Comparison of ENCODE assay signal across 9 mouse cellular contexts in the genomic region with DNA sequence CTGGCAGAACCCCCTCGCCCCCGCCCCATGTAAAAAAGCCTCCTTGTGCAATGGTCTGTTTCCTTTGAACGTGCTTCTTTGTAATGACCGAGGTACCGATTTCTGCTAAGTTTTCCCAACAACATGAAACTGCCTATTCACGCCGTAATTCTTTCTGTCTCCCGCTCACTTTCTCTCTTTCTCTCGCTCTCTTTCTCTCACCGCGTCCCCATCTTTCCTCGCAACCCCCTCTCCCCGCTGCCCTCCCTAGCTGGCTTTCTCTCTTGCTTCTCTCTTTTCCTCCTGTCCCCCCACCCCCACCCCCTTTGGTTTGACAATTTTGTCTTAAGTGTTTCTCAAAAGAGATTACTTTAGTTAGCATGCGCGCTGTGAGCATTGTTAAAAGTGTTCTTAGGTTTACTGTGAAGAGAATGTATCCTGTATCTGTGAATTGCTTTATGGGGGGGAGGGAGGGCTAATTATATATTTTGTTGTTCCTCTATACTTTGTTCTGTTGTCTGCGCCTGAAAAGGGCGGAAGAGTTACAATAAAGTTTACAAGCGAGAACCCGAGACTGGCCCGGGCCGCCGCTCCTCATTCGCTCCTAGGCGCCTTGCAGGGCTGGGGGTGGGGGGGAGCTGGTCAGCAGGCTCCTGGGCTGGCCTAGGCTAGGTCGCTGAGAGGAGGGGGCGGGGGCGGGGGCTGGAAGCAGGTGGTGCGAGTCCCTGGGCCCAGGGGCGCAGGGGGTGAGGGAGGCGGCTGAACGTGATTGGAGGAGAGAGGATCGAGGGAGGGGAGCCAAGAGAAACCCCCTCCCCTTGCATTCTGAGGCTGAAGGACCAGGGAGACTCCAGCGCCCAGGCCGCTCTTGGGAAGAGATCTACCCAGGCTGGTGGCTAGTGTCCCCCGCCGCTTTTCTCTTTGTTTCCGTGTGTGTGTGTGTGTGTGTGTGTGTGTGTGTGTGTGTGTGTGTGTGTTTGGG. TPM values are rescaled to one million over a fixed set of nuclear protein-coding genes. Genes with fewer than 3 reads are reported as not detected.
DNase-seq lines count a peak whose midpoint lies in the region; ATAC-seq and TF ChIP-seq lines count a peak whose summit lies in the region.
"Had no signal": no experiment of that assay in that cellular context is flagged by ENCODE, and none has a peak within 500 bp of the region (broad histone marks: within the 10 kb centered on the region; RNA-seq: fewer than 3 reads in every experiment).

No protein-coding gene starts in this region.

- intact Hi-C loops in gastrocnemius, postnatal 36 days (cut with DNase I) = loop anchor here (5.0 kb wide), 1 partner anchor 577 kb away; no protein-coding TSS in a partner anchor

- H3K9ac ChIP-seq in intestine, postnatal 0 days (ENCODE audit: low read depth, low read length) = peak overlapping the region; percentile 42; the same call in 1 of the 2 replicates
- 0 out of 2 replicates have a peak overlapping the region, but pooled peaks have one; percentile 19 for H3K9ac ChIP-seq in lung, postnatal 0 days (replicated peaks; ENCODE audit: low read depth)

- no peak for TF ChIP-seq CTCF in intestine, postnatal 0 days (IDR thresholded peaks at IDR 0.05; ENCODE audit: low read depth)
- no peak for TF ChIP-seq CTCF in lung, postnatal 0 days (IDR thresholded peaks at IDR 0.05)

- H3K4me1 ChIP-seq in intestine, postnatal 0 days (replicated peaks; ENCODE audit: control insufficient read depth, insufficient read depth, low read length) = no peaks in the 10 kb centered on the region
- no peaks in the 10 kb centered on the region for H3K4me1 ChIP-seq in lung, postnatal 0 days (ENCODE audit: insufficient read depth, low read depth, low read length)

- no peaks in the 10 kb centered on the region for H3K9me3 ChIP-seq in intestine, postnatal 0 days (ENCODE audit: control insufficient read depth)
- no peaks in the 10 kb centered on the region for H3K9me3 ChIP-seq in lung, postnatal 0 days (ENCODE audit: low read length)

- H3K36me3 ChIP-seq in intestine, postnatal 0 days (ENCODE audit: control insufficient read depth, insufficient read depth) = no peaks in the 10 kb centered on the region
- H3K36me3 ChIP-seq in lung, postnatal 0 days (ENCODE audit: insufficient read depth, low read length) = no peaks in the 10 kb centered on the region

- peaks cover 66% of the 10 kb centered on the region for H3K27me3 ChIP-seq in intestine, postnatal 0 days (replicated peaks; ENCODE audit: control insufficient read depth, insufficient read depth, low read length)
- peaks cover 52% of the 10 kb centered on the region for H3K27me3 ChIP-seq in lung, postnatal 0 days (replicated peaks; ENCODE audit: insufficient read depth, low read length)

- no peak for ATAC-seq in intestine, postnatal 0 days
- peak; percentile 30 for ATAC-seq in lung, postnatal 0 days

- peak overlapping the region; percentile 50 for H3K4me3 ChIP-seq in intestine, postnatal 0 days (ENCODE audit: low read depth, low read length)
- peak overlapping the region; percentile 47 for H3K4me3 ChIP-seq in lung, postnatal 0 days (ENCODE audit: low read depth, low read length)
- H3K4me3 ChIP-seq: erythroblast, embryonic 14.5 days had no signal

- 2% methylated on average over 31 of the region's 37 CpGs for WGBS in intestine, postnatal 0 days
- under 1% methylated on average over 33 of the region's 37 CpGs for WGBS in lung, postnatal 0 days

- peak overlapping the region; percentile 75 for H3K4me2 ChIP-seq in intestine, postnatal 0 days (replicated peaks; ENCODE audit: low read depth)
- peak overlapping the region; percentile 70 for H3K4me2 ChIP-seq in lung, postnatal 0 days (replicated peaks; ENCODE audit: low read depth, low read length)

- no peak for TF ChIP-seq EP300 in lung, postnatal 0 days (IDR thresholded peaks at IDR 0.05)

- peak; percentile 90 for DNase-seq in adrenal gland, adult 2 months
- DNase-seq in adrenal gland, postnatal 4 days (ENCODE audit: low spot score in 2 of 2) = no peak
- peak; percentile 80 for DNase-seq in adrenal gland, postnatal 25 days
- DNase-seq in lung, postnatal 0 days (ENCODE audit: low spot score) = peak; percentile 26
- no peak for DNase-seq in layer of hippocampus, adult 9-10 months (ENCODE audit: low spot score)
- no peak for DNase-seq in thymus, postnatal 0 days (ENCODE audit: low spot score)
- DNase-seq in gastrocnemius, postnatal 36 days = no peak

- peak overlapping the region; percentile 65 for H3K27ac ChIP-seq in intestine, postnatal 0 days (ENCODE audit: low read depth, low read length)
- H3K27ac ChIP-seq in lung, postnatal 0 days (ENCODE audit: low read length) = peak overlapping the region; percentile 40; the same call in 1 of the 2 replicates

RNA-seq across cellular contexts. Expression of a gene that starts 1.4 kb away (rescaled TPM):
- total RNA-seq in adrenal gland, adult 2 months (2021) = 10 to 100 TPM; 46.4 to 46.7 TPM
- 48.8 and 55.9 TPM in 2 replicates for polyA plus RNA-seq in adrenal gland, adult 2 months (2012; rRNA removed)
- 10 to 100 TPM; 39.4 to 49.8 TPM for total RNA-seq in adrenal gland, postnatal 4 days (2021)
- total RNA-seq in adrenal gland, postnatal 25 days (2021) = 54.7 and 58.6 TPM in 2 replicates
- 7.6 and 8.5 TPM in 2 replicates for polyA plus RNA-seq in intestine, postnatal 0 days (2015; fragmentation: Nextera tagmentation; extraction: Ambion mirVana)
- 1.3 and 1.9 TPM in 2 replicates for polyA plus RNA-seq in lung, postnatal 0 days (2015; fragmentation: Nextera tagmentation; extraction: Ambion mirVana)
- 0.19 TPM in 1 of 2 replicates, not detected in the other for polyA plus RNA-seq in thymus, postnatal 0 days (2015; fragmentation: Nextera tagmentation; extraction: Ambion mirVana)
- total RNA-seq in gastrocnemius, postnatal 36 days (2021) = under 1 TPM; 0.39 to 0.41 TPM
- polyA plus RNA-seq: erythroblast, embryonic 14.5 days had no signal

RNA-seq across cellular contexts. Expression of a gene that starts 3.3 kb away (rescaled TPM):
- total RNA-seq in adrenal gland, adult 2 months (2021) = 10 to 100 TPM; 67.3 to 93.9 TPM
- polyA plus RNA-seq in adrenal gland, adult 2 months (2012; rRNA removed) = 357 and 428 TPM in 2 replicates
- 10 to 100 TPM; 58.4 to 61.2 TPM for total RNA-seq in adrenal gland, postnatal 4 days (2021)
- 84.9 and 94.6 TPM in 2 replicates for total RNA-seq in adrenal gland, postnatal 25 days (2021)
- polyA plus RNA-seq in intestine, postnatal 0 days (2015; fragmentation: Nextera tagmentation; extraction: Ambion mirVana) = 1.0 and 1.1 TPM in 2 replicates
- 0.23 and 0.35 TPM in 2 replicates for polyA plus RNA-seq in lung, postnatal 0 days (2015; fragmentation: Nextera tagmentation; extraction: Ambion mirVana)
- polyA plus RNA-seq in thymus, postnatal 0 days (2015; fragmentation: Nextera tagmentation; extraction: Ambion mirVana) = not detected in 2 replicates
- under 1 TPM; 0.15 TPM for total RNA-seq in gastrocnemius, postnatal 36 days (2021)
- polyA plus RNA-seq: erythroblast, embryonic 14.5 days had no signal

RNA-seq across cellular contexts. Expression of a gene that starts 7.2 kb away (rescaled TPM):
- 10 to 100 TPM; 33.0 to 72.2 TPM for total RNA-seq in adrenal gland, adult 2 months (2021)
- 201 and 210 TPM in 2 replicates for polyA plus RNA-seq in adrenal gland, adult 2 months (2012; rRNA removed)
- 10 to 100 TPM; 43.6 to 47.9 TPM for total RNA-seq in adrenal gland, postnatal 4 days (2021)
- total RNA-seq in adrenal gland, postnatal 25 days (2021) = 74.4 and 78.8 TPM in 2 replicates
- 5.7 and 6.4 TPM in 2 replicates for polyA plus RNA-seq in intestine, postnatal 0 days (2015; fragmentation: Nextera tagmentation; extraction: Ambion mirVana)
- 7.3 and 7.4 TPM in 2 replicates for polyA plus RNA-seq in lung, postnatal 0 days (2015; fragmentation: Nextera tagmentation; extraction: Ambion mirVana)
- 0.10 TPM in 1 of 2 replicates, not detected in the other for polyA plus RNA-seq in thymus, postnatal 0 days (2015; fragmentation: Nextera tagmentation; extraction: Ambion mirVana)
- total RNA-seq in gastrocnemius, postnatal 36 days (2021) = under 1 TPM; 0.38 to 0.54 TPM
- polyA plus RNA-seq: erythroblast, embryonic 14.5 days had no signal

RNA-seq across cellular contexts. Expression of a gene that starts 13.8 kb away (rescaled TPM):
- 100 to 1,000 TPM; 183 to 377 TPM for total RNA-seq in adrenal gland, adult 2 months (2021)
- 156 and 180 TPM in 2 replicates for polyA plus RNA-seq in adrenal gland, adult 2 months (2012; rRNA removed)
- total RNA-seq in adrenal gland, postnatal 4 days (2021) = 10 to 100 TPM; 86.0 to 93.6 TPM
- total RNA-seq in adrenal gland, postnatal 25 days (2021) = 202 and 263 TPM in 2 replicates
- 0.37 and 1.5 TPM in 2 replicates for polyA plus RNA-seq in intestine, postnatal 0 days (2015; fragmentation: Nextera tagmentation; extraction: Ambion mirVana)
- not detected in 2 replicates for polyA plus RNA-seq in lung, postnatal 0 days (2015; fragmentation: Nextera tagmentation; extraction: Ambion mirVana)
- polyA plus RNA-seq in thymus, postnatal 0 days (2015; fragmentation: Nextera tagmentation; extraction: Ambion mirVana) = 0.09 TPM in 1 of 2 replicates, not detected in the other
- under 1 TPM in 1 of 2 experiments, not detected in 1; 0.10 TPM for total RNA-seq in gastrocnemius, postnatal 36 days (2021)
- polyA plus RNA-seq: erythroblast, embryonic 14.5 days had no signal

RNA-seq across cellular contexts. Expression of a gene that starts 18.1 kb away (rescaled TPM):
- total RNA-seq in adrenal gland, adult 2 months (2021) = 10 to 100 TPM; 15.2 to 31.6 TPM
- 43.4 and 45.6 TPM in 2 replicates for polyA plus RNA-seq in adrenal gland, adult 2 months (2012; rRNA removed)
- 10 to 100 TPM; 26.5 to 27.8 TPM for total RNA-seq in adrenal gland, postnatal 4 days (2021)
- 36.5 and 36.8 TPM in 2 replicates for total RNA-seq in adrenal gland, postnatal 25 days (2021)
- 14.7 and 15.8 TPM in 2 replicates for polyA plus RNA-seq in intestine, postnatal 0 days (2015; fragmentation: Nextera tagmentation; extraction: Ambion mirVana)
- 16.8 and 17.3 TPM in 2 replicates for polyA plus RNA-seq in lung, postnatal 0 days (2015; fragmentation: Nextera tagmentation; extraction: Ambion mirVana)
- polyA plus RNA-seq in thymus, postnatal 0 days (2015; fragmentation: Nextera tagmentation; extraction: Ambion mirVana) = 0.15 and 0.16 TPM in 2 replicates
- under 1 TPM; 0.52 to 0.61 TPM for total RNA-seq in gastrocnemius, postnatal 36 days (2021)
- polyA plus RNA-seq: erythroblast, embryonic 14.5 days had no signal

Comparison
In these comparisons a context has a peak if more than half of its experiments do, and no peak if none do; other contexts are left out.
1. DNase-seq: peak in adrenal gland, adult 2 months (single experiment), adrenal gland, postnatal 25 days (single experiment) and lung, postnatal 0 days (single experiment); none in adrenal gland, postnatal 4 days (0 of 2), layer of hippocampus, adult 9-10 months (single experiment), thymus, postnatal 0 days (single experiment) and gastrocnemius, postnatal 36 days (0 of 2).
2. RNA of a gene that starts 1.4 kb away (total RNA-seq): 54.7 to 58.6 TPM in adrenal gland, postnatal 25 days, 39.4 to 49.8 TPM in adrenal gland, postnatal 4 days and 46.4 to 46.7 TPM in adrenal gland, adult 2 months; 0.39 to 0.41 TPM in gastrocnemius, postnatal 36 days; every median in the first group is over 10 times any median in the second.
3. RNA of a gene that starts 3.3 kb away (total RNA-seq): 67.3 to 93.9 TPM in adrenal gland, adult 2 months, 84.9 to 94.6 TPM in adrenal gland, postnatal 25 days and 58.4 to 61.2 TPM in adrenal gland, postnatal 4 days; 0.15 TPM in gastrocnemius, postnatal 36 days; every median in the first group is over 10 times any median in the second.
4. RNA of a gene that starts 7.2 kb away (total RNA-seq): 74.4 to 78.8 TPM in adrenal gland, postnatal 25 days, 33.0 to 72.2 TPM in adrenal gland, adult 2 months and 43.6 to 47.9 TPM in adrenal gland, postnatal 4 days; 0.38 to 0.54 TPM in gastrocnemius, postnatal 36 days; every median in the first group is over 10 times any median in the second.